Mouse (Mus musculus) frontal cortex, adult 2 months (tissue): ENCODE data around the gene Ptprm. TPM values are rescaled to one million over a fixed set of nuclear protein-coding genes. Genes with fewer than 3 reads are reported as not detected.
A peak's percentile ranks its signal among the peaks of the same experiment; 100 is the strongest.

Experiments
- DNase-seq, 2 experiments: peaks; one replicate each; pipeline ENCODE4 v3.0.0; 2022; ENCODE audit warnings: low spot score in 1 of 2; ENCODE audit errors: extremely low spot score in 1 of 2
- polyA plus RNA-seq: library from polyadenylated mRNA; depleted of rRNA; stranded (reverse); fragments of >200 nt; gene quantifications from 2 replicates; pipeline ENCODE4 v1.2.3, GENCODE M21; 2012

Ptprm gene
- polyA plus RNA-seq, 1 experiment = 34.7 TPM

GRCm38 (mm10) chr17:67346921-67347320 is 7.3 kb downstream of the Ptprm start:
- DNase-seq = no peak

- no peak for DNase-seq
Measured at GRCm38 (mm10) chr17:67345157-67345556, 9.1 kb downstream of the Ptprm start.

GRCm38 (mm10) chr17:67343471-67343870 is 10.8 kb downstream of the Ptprm start:
- no peak for DNase-seq

DNA sequence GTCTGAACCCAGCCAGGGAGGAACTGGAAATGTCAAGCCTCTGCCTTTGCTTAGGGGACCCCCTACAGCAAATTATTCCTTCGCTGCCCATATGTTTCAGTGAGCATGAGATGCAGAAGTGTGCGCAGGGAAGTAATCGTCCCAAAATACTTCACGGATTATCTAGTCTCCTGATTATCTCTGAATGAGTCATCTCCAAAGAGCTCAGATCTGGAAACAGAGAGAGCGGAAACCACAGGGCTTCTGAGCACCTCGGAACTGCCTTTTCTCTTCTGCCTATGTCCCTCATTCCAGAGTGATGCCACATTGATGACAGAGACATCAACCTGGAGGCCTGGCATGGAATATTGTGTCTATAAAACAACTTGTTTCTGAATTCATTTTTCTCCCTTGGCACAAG is 11.3 kb downstream of the Ptprm start:
- DNase-seq = no peak

DNA sequence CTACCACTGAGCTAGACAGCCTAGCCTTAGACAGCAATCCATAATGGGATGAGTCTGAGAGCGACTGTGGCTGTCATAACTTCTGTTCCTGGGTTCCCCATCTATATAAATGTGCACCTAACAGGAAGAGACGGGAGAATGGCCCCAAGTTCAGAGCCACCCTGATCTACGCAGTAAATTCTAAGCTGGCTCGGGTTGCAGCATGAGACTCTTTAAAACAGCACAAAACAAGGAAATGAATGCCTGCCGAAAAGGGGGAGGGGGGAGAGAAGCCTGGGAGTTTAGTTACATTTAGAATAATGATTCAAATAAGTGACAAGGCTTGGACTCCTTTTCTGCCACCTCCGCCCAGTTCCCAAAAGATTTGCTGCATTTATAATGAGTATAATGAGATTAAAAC is 13.9 kb downstream of the Ptprm start:
- no peak for DNase-seq

DNA sequence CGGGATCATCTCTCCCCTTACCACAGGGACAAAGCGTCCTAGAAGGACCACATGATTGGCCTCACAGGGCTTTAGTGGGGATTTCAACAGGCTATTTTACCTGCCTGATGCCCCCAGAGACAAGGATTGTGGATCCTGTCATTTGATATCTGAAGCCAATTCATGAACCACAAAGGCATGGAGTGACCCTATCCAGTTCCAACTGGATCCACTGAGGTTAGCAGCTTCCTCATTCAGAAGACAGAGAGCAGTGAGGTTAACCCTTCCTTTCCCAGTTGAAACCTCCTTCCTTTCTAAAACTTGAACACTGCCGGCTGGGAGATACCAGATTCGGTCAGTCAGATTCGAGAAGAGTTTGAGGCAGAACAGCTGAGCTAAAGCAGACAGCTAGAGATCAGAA is 14.7 kb downstream of the Ptprm start:
- no peak for DNase-seq

- no peak for DNase-seq
Measured at GRCm38 (mm10) chr17:67334310-67334709, 19.9 kb downstream of the Ptprm start.

GRCm38 (mm10) chr17:67329435-67329834 is 24.8 kb downstream of the Ptprm start:
- no peak for DNase-seq

GRCm38 (mm10) chr17:67324499-67324832 is 29.8 kb downstream of the Ptprm start:
- no peak for DNase-seq

DNA sequence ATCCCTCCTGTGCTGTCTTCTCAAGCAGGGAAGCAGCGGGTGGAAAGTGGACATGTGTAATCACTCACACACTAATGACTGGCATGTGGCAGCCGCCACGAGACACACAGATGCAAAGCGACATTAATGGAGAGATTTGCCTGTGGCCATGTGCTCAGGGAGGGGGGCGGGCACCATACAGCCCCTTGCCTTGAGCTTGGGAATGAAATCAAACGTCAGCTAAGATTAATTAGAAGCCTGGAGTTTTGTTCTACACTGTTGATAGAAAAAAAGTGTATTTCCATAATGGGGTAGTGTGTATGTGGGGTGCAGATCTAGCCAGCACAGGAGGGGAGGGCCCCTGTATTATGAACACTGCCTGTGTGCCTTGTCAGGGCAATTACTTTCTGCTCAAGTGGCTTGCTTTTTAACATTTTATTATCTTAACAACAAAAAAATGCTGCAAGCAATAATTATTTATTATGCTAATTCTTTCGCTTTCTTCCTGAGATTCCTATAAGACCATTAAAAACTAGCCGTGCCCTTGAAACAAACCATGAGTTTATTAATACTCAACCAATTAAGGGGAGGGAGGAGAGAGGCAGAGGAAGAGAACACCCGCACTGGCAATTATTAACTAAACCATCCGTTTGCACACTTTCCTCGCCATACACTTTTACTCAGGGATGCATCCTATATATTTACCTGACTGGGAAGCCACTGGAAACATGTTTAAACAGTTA is 30.3 kb downstream of the Ptprm start:
- no peak for DNase-seq

GRCm38 (mm10) chr17:67314491-67315205 is 39.6 kb downstream of the Ptprm start:
- no peak for DNase-seq

GRCm38 (mm10) chr17:67308421-67308820 is 45.8 kb downstream of the Ptprm start:
- no peak for DNase-seq

- DNase-seq = peak in 1 of 2 experiments; percentile 11
Measured at GRCm38 (mm10) chr17:67306066-67306845, 48.0 kb downstream of the Ptprm start.

DNA sequence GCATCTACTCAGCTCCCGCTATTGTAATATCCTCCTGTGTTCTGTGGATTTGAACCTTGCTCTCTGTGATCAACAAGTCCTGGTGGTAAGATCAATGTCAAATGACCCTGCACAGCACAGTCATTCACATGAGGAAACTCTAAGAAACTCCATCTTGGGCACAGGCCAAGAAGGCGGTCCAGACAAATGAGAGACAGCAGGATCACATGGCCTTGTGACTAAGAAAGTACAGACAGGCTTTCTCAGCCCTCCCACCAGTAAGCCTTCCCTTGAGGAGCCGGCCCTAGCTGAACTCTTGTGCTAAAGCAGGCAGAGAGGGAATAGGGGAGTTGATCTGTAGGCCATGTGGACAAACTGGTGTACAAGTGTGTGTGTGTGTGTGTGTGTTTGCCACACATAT is 49.4 kb downstream of the Ptprm start:
- no peak for DNase-seq

GRCm38 (mm10) chr17:67303326-67304099 is 50.7 kb downstream of the Ptprm start:
- peak in 1 of 2 experiments; percentile 31 for DNase-seq

GRCm38 (mm10) chr17:67302569-67302968 is 51.7 kb downstream of the Ptprm start:
- DNase-seq = no peak

- no peak for DNase-seq
Measured at GRCm38 (mm10) chr17:67302074-67302473, 52.2 kb downstream of the Ptprm start.

GRCm38 (mm10) chr17:67301367-67301766 is 52.9 kb downstream of the Ptprm start:
- no peak for DNase-seq

GRCm38 (mm10) chr17:67298269-67298798 is 55.9 kb downstream of the Ptprm start:
- DNase-seq = no peak
